Mouse (Mus musculus): ENCODE measurements around the gene Chrne. TPM values are rescaled to one million over a fixed set of nuclear protein-coding genes. Genes with fewer than 3 reads are reported as not detected.

Chrne gene
- polyA plus RNA-seq, 1 experiment, result 0.06 TPM

- Histone ChIP-seq H3K27ac (ENCODE audit: insufficient read depth, low read depth, low read length) (no peak overlapping the region), H3K4me1 (ENCODE audit: control insufficient read depth, insufficient read depth, insufficient read length, low read length) (peaks cover 16% of the 10 kb centered on the region; the same call in 1 of the 2 replicates), H3K36me3 (ENCODE audit: control insufficient read depth, insufficient read depth, low read length) (no peaks in the 10 kb centered on the region), H3K27me3 (ENCODE audit: control insufficient read depth, insufficient read depth, low read length) (no peaks in the 10 kb centered on the region), H3K4me3 (ENCODE audit: low read depth, low read length) (no peak overlapping the region)
- no peak for TF ChIP-seq CTCF (IDR thresholded peaks at IDR 0.05; ENCODE audit: extremely low read depth, insufficient read length, insufficient replicate concordance, low read depth, low read length)
- TF ChIP-seq POLR2A (IDR thresholded peaks at IDR 0.05; ENCODE audit: low read depth, low read length), result no peak
- 65% methylated on average over 2 of the region's 2 CpGs for WGBS
Observed at GRCm38 (mm10) chr11:70628431-70628830, 9.4 kb upstream of the Chrne start.

- Histone ChIP-seq H3K27me3 (ENCODE audit: control insufficient read depth, insufficient read depth, low read length) (no peaks in the 10 kb centered on the region), H3K27ac (ENCODE audit: insufficient read depth, low read depth, low read length) (peak overlapping the region; percentile 81), H3K36me3 (ENCODE audit: control insufficient read depth, insufficient read depth, low read length) (no peaks in the 10 kb centered on the region), H3K4me3 (ENCODE audit: low read depth, low read length) (no peak overlapping the region), H3K4me1 (ENCODE audit: control insufficient read depth, insufficient read depth, insufficient read length, low read length) (peaks cover 25% of the 10 kb centered on the region)
- TF ChIP-seq CTCF (IDR thresholded peaks at IDR 0.05; ENCODE audit: extremely low read depth, insufficient read length, insufficient replicate concordance, low read depth, low read length), result no peak
- no peak for TF ChIP-seq POLR2A (IDR thresholded peaks at IDR 0.05; ENCODE audit: low read depth, low read length)
- 39% methylated on average over 4 of the region's 4 CpGs for WGBS
Observed at GRCm38 (mm10) chr11:70626877-70627276, 7.9 kb upstream of the Chrne start.

GRCm38 (mm10) chr11:70625473-70625872 is 6.5 kb upstream of the Chrne start:
- Histone ChIP-seq H3K4me1 (ENCODE audit: control insufficient read depth, insufficient read depth, insufficient read length, low read length) (peaks cover 29% of the 10 kb centered on the region), H3K27me3 (ENCODE audit: control insufficient read depth, insufficient read depth, low read length) (no peaks in the 10 kb centered on the region), H3K27ac (ENCODE audit: insufficient read depth, low read depth, low read length) (no peak overlapping the region), H3K36me3 (ENCODE audit: control insufficient read depth, insufficient read depth, low read length) (no peaks in the 10 kb centered on the region), H3K4me3 (ENCODE audit: low read depth, low read length) (no peak overlapping the region)
- TF ChIP-seq POLR2A (IDR thresholded peaks at IDR 0.05; ENCODE audit: low read depth, low read length) (no peak), CTCF (IDR thresholded peaks at IDR 0.05; ENCODE audit: extremely low read depth, insufficient read length, insufficient replicate concordance, low read depth, low read length) (peak; percentile 70; the same call in 1 of the 2 replicates)
- WGBS, result 44% methylated on average over 4 of the region's 4 CpGs

- Histone ChIP-seq H3K4me3 (ENCODE audit: low read depth, low read length) (no peak overlapping the region), H3K36me3 (ENCODE audit: control insufficient read depth, insufficient read depth, low read length) (no peaks in the 10 kb centered on the region), H3K27me3 (ENCODE audit: control insufficient read depth, insufficient read depth, low read length) (no peaks in the 10 kb centered on the region), H3K27ac (ENCODE audit: insufficient read depth, low read depth, low read length) (no peak overlapping the region), H3K4me1 (ENCODE audit: control insufficient read depth, insufficient read depth, insufficient read length, low read length) (peaks cover 27% of the 10 kb centered on the region)
- TF ChIP-seq POLR2A (IDR thresholded peaks at IDR 0.05; ENCODE audit: low read depth, low read length) (no peak), CTCF (IDR thresholded peaks at IDR 0.05; ENCODE audit: extremely low read depth, insufficient read length, insufficient replicate concordance, low read depth, low read length) (peak; percentile 51; the same call in 1 of the 2 replicates)
- 44% methylated on average over 10 of the region's 10 CpGs for WGBS
Observed at GRCm38 (mm10) chr11:70623053-70623742, 4.2 kb upstream of the Chrne start.

GRCm38 (mm10) chr11:70621972-70622814 is 3.2 kb upstream of the Chrne start:
- Histone ChIP-seq H3K4me3 (ENCODE audit: low read depth, low read length) (no peak overlapping the region), H3K4me1 (ENCODE audit: control insufficient read depth, insufficient read depth, insufficient read length, low read length) (peaks cover 26% of the 10 kb centered on the region), H3K27me3 (ENCODE audit: control insufficient read depth, insufficient read depth, low read length) (no peaks in the 10 kb centered on the region), H3K27ac (ENCODE audit: insufficient read depth, low read depth, low read length) (peak overlapping the region; percentile 92), H3K36me3 (ENCODE audit: control insufficient read depth, insufficient read depth, low read length) (no peaks in the 10 kb centered on the region)
- 19% methylated on average over 7 of the region's 7 CpGs for WGBS
- no peak for TF ChIP-seq CTCF (IDR thresholded peaks at IDR 0.05; ENCODE audit: extremely low read depth, insufficient read length, insufficient replicate concordance, low read depth, low read length)
- TF ChIP-seq POLR2A (IDR thresholded peaks at IDR 0.05; ENCODE audit: low read depth, low read length), result no peak

GRCm38 (mm10) chr11:70615516-70616093 is 3.4 kb downstream of the Chrne start, which contains the start of gene 4930544D05Rik:
4930544D05Rik (plus strand) TSS chr11:70615848.
- TF ChIP-seq POLR2A (IDR thresholded peaks at IDR 0.05; ENCODE audit: low read depth, low read length), result no peak
- no peak for TF ChIP-seq CTCF (IDR thresholded peaks at IDR 0.05; ENCODE audit: extremely low read depth, insufficient read length, insufficient replicate concordance, low read depth, low read length)
- H3K27me3 ChIP-seq (ENCODE audit: control insufficient read depth, insufficient read depth, low read length), result no peaks in the 10 kb centered on the region
- peaks cover 10% of the 10 kb centered on the region for H3K4me1 ChIP-seq (ENCODE audit: control insufficient read depth, insufficient read depth, insufficient read length, low read length)
- WGBS, result 13% methylated on average over 21 of the region's 21 CpGs
- H3K27ac ChIP-seq (ENCODE audit: insufficient read depth, low read depth, low read length), result 0 out of 2 replicates have a peak within 1 kb of the TSS, but pooled peaks have one; percentile 17
- H3K4me3 ChIP-seq (ENCODE audit: low read depth, low read length), result peak within 1 kb of the TSS; percentile 66
- H3K36me3 ChIP-seq (ENCODE audit: control insufficient read depth, insufficient read depth, low read length), result peaks cover 25% of the 10 kb centered on the region
